Mouse (Mus musculus): ENCODE measurements around the gene Tmem176b. TPM values are rescaled to one million over a fixed set of nuclear protein-coding genes. Genes with fewer than 3 reads are reported as not detected.
"Not testable (repeated sequence)": the region's sequence is repeated elsewhere in the genome, so short reads cannot be mapped to it uniquely, and the experiment has no call there.

Tmem176b gene
- polyA plus RNA-seq, 1 experiment from 2014 or later: 363 TPM

GRCm38 (mm10) chr6:48838321-48839080 lies 2.8 kb downstream of the Tmem176b start:
- H3K36me3 ChIP-seq: peaks cover 62% of the 10 kb centered on the region
- 0 out of 2 replicates have a peak overlapping the region, but pooled peaks have one; percentile 57 for H3K4me3 ChIP-seq (replicated peaks)
- WGBS: 68% methylated on average over 6 of the region's 6 CpGs

GRCm38 (mm10) chr6:48837516-48837915 lies 3.8 kb downstream of the Tmem176b start:
- H3K27ac ChIP-seq: no peak overlapping the region
- no peak overlapping the region for H3K9ac ChIP-seq
- H3K9me3 ChIP-seq (replicated peaks): no peaks in the 10 kb centered on the region
- whole genome bisulfite sequencing: 84% methylated on average over 7 of the region's 7 CpGs
- no peak for ATAC-seq (replicated peaks; ENCODE audit: low FRiP score)
- no peaks in the 10 kb centered on the region for H3K27me3 ChIP-seq
- peaks cover 41% of the 10 kb centered on the region for H3K4me1 ChIP-seq
- no peak overlapping the region for H3K4me3 ChIP-seq (replicated peaks)
- H3K36me3 ChIP-seq: peaks cover 62% of the 10 kb centered on the region
- H3K4me2 ChIP-seq: no peak overlapping the region

More at GRCm38 (mm10) chr6:48838321-48839080, 2.8 kb downstream of the Tmem176b start:
- ATAC-seq (replicated peaks; ENCODE audit: low FRiP score): no peak
- Histone ChIP-seq H3K4me2 (peak overlapping the region; percentile 78), H3K27ac (no peak overlapping the region), H3K9ac (no peak overlapping the region), H3K4me1 (peaks cover 46% of the 10 kb centered on the region), H3K27me3 (no peaks in the 10 kb centered on the region), H3K9me3 (replicated peaks) (no peaks in the 10 kb centered on the region)

GRCm38 (mm10) chr6:48836146-48836545 lies 5.2 kb downstream of the Tmem176b start:
- Histone ChIP-seq H3K9me3 (replicated peaks) (no peaks in the 10 kb centered on the region), H3K4me1 (peaks cover 28% of the 10 kb centered on the region), H3K27ac (no peak overlapping the region), H3K36me3 (peaks cover 68% of the 10 kb centered on the region), H3K9ac (no peak overlapping the region), H3K27me3 (no peaks in the 10 kb centered on the region), H3K4me3 (replicated peaks) (no peak overlapping the region), H3K4me2 (no peak overlapping the region)
- no peak for ATAC-seq (replicated peaks; ENCODE audit: low FRiP score)
- WGBS: 92% methylated on average over 5 of the region's 5 CpGs

GRCm38 (mm10) chr6:48835241-48835640 lies 6.1 kb downstream of the Tmem176b start:
- no peaks in the 10 kb centered on the region for H3K27me3 ChIP-seq
- no peak overlapping the region for H3K4me2 ChIP-seq
- peaks cover 68% of the 10 kb centered on the region for H3K36me3 ChIP-seq
- peaks cover 26% of the 10 kb centered on the region for H3K4me1 ChIP-seq
- no peak for ATAC-seq (replicated peaks; ENCODE audit: low FRiP score)
- H3K9me3 ChIP-seq (replicated peaks): no peaks in the 10 kb centered on the region
- H3K27ac ChIP-seq: no peak overlapping the region
- 83% methylated on average over 5 of the region's 5 CpGs for whole genome bisulfite sequencing
- H3K4me3 ChIP-seq (replicated peaks): no peak overlapping the region
- no peak overlapping the region for H3K9ac ChIP-seq

- Histone ChIP-seq H3K27ac (no peak overlapping the region), H3K4me3 (replicated peaks) (no peak overlapping the region), H3K27me3 (no peaks in the 10 kb centered on the region), H3K4me2 (no peak overlapping the region), H3K4me1 (peaks cover 15% of the 10 kb centered on the region), H3K9me3 (replicated peaks) (no peaks in the 10 kb centered on the region), H3K9ac (no peak overlapping the region), H3K36me3 (peaks cover 68% of the 10 kb centered on the region)
- ATAC-seq (replicated peaks; ENCODE audit: low FRiP score): no peak
- 93% methylated on average over 4 of the region's 4 CpGs for WGBS
These were observed 7.8 kb downstream of the Tmem176b start for GRCm38 (mm10) chr6:48833515-48833914.

GRCm38 (mm10) chr6:48832426-48832825 lies 8.9 kb downstream of the Tmem176b start:
- H3K27me3 ChIP-seq: 0 out of 2 replicates have a peak, but pooled peaks cover 2% of the 10 kb centered on the region
- H3K9me3 ChIP-seq (replicated peaks): no peaks in the 10 kb centered on the region
- no peak overlapping the region for H3K4me3 ChIP-seq (replicated peaks)
- H3K4me2 ChIP-seq: no peak overlapping the region
- 86% methylated on average over 1 of the region's 1 CpGs for WGBS
- ATAC-seq (replicated peaks; ENCODE audit: low FRiP score): no peak
- H3K36me3 ChIP-seq: peaks cover 57% of the 10 kb centered on the region
- H3K27ac ChIP-seq: no peak overlapping the region
- no peak overlapping the region for H3K9ac ChIP-seq
- H3K4me1 ChIP-seq: peaks cover 8% of the 10 kb centered on the region

GRCm38 (mm10) chr6:48831141-48831540 lies 10.2 kb downstream of the Tmem176b start:
- H3K27ac ChIP-seq: no peak overlapping the region
- WGBS: 81% methylated on average over 5 of the region's 5 CpGs
- H3K27me3 ChIP-seq: 0 out of 2 replicates have a peak, but pooled peaks cover 2% of the 10 kb centered on the region
- H3K4me1 ChIP-seq: peaks cover 8% of the 10 kb centered on the region
- H3K9me3 ChIP-seq (replicated peaks): no peaks in the 10 kb centered on the region
- no peak overlapping the region for H3K4me3 ChIP-seq (replicated peaks)
- no peak for ATAC-seq (replicated peaks; ENCODE audit: low FRiP score)
- H3K36me3 ChIP-seq: peaks cover 44% of the 10 kb centered on the region
- H3K9ac ChIP-seq: no peak overlapping the region
- H3K4me2 ChIP-seq: no peak overlapping the region

- 0 out of 2 replicates have a peak, but pooled peaks cover 2% of the 10 kb centered on the region for H3K27me3 ChIP-seq
- H3K9ac ChIP-seq: no peak overlapping the region
- H3K4me3 ChIP-seq (replicated peaks): no peak overlapping the region
- H3K4me1 ChIP-seq: peaks cover 8% of the 10 kb centered on the region
- ATAC-seq (replicated peaks; ENCODE audit: low FRiP score): no peak
- no peaks in the 10 kb centered on the region for H3K9me3 ChIP-seq (replicated peaks)
- no peak overlapping the region for H3K27ac ChIP-seq
- H3K36me3 ChIP-seq: peaks cover 35% of the 10 kb centered on the region
- 47% methylated on average over 1 of the region's 1 CpGs for WGBS
- no peak overlapping the region for H3K4me2 ChIP-seq
These were observed 11.1 kb downstream of the Tmem176b start for GRCm38 (mm10) chr6:48830241-48830640.

GRCm38 (mm10) chr6:48829651-48830050 lies 11.6 kb downstream of the Tmem176b start:
- Histone ChIP-seq H3K27ac (no peak overlapping the region), H3K4me1 (peaks cover 8% of the 10 kb centered on the region), H3K4me2 (no peak overlapping the region), H3K27me3 (0 out of 2 replicates have a peak, but pooled peaks cover 2% of the 10 kb centered on the region), H3K9ac (no peak overlapping the region), H3K9me3 (replicated peaks) (no peaks in the 10 kb centered on the region), H3K36me3 (peaks cover 29% of the 10 kb centered on the region), H3K4me3 (replicated peaks) (no peak overlapping the region)
- ATAC-seq (replicated peaks; ENCODE audit: low FRiP score): no peak

GRCm38 (mm10) chr6:48828976-48829375 lies 12.3 kb downstream of the Tmem176b start:
- H3K9ac ChIP-seq: no peak overlapping the region
- peaks cover 22% of the 10 kb centered on the region for H3K36me3 ChIP-seq
- peaks cover 8% of the 10 kb centered on the region for H3K4me1 ChIP-seq
- 78% methylated on average over 1 of the region's 1 CpGs for WGBS
- H3K4me2 ChIP-seq: no peak overlapping the region
- H3K27me3 ChIP-seq: 0 out of 2 replicates have a peak, but pooled peaks cover 2% of the 10 kb centered on the region
- no peak for ATAC-seq (replicated peaks; ENCODE audit: low FRiP score)
- H3K9me3 ChIP-seq (replicated peaks): no peaks in the 10 kb centered on the region
- H3K27ac ChIP-seq: no peak overlapping the region
- no peak overlapping the region for H3K4me3 ChIP-seq (replicated peaks)

- Histone ChIP-seq H3K4me2 (no peak overlapping the region), H3K27me3 (0 out of 2 replicates have a peak, but pooled peaks cover 2% of the 10 kb centered on the region), H3K36me3 (no peaks in the 10 kb centered on the region), H3K27ac (no peak overlapping the region), H3K9me3 (replicated peaks) (no peaks in the 10 kb centered on the region), H3K4me1 (peaks cover 7% of the 10 kb centered on the region; the same call in 1 of the 2 replicates), H3K4me3 (replicated peaks) (no peak overlapping the region), H3K9ac (no peak overlapping the region)
- ATAC-seq (replicated peaks; ENCODE audit: low FRiP score): no peak
- WGBS: 64% methylated on average over 7 of the region's 7 CpGs
These were observed 16.3 kb downstream of the Tmem176b start for GRCm38 (mm10) chr6:48825016-48825415.

- ATAC-seq (replicated peaks; ENCODE audit: low FRiP score); H3K9ac ChIP-seq; H3K36me3 ChIP-seq; H3K4me1 ChIP-seq; H3K4me3 ChIP-seq (replicated peaks); H3K4me2 ChIP-seq; H3K27ac ChIP-seq; H3K27me3 ChIP-seq; H3K9me3 ChIP-seq (replicated peaks): not testable (repeated sequence)
- WGBS: 79% methylated on average over 7 of the region's 7 CpGs
These were observed 19.1 kb downstream of the Tmem176b start for GRCm38 (mm10) chr6:48821991-48822785.
